Comparison of ENCODE assay signal across 8 mouse cellular contexts in the genomic region with DNA sequence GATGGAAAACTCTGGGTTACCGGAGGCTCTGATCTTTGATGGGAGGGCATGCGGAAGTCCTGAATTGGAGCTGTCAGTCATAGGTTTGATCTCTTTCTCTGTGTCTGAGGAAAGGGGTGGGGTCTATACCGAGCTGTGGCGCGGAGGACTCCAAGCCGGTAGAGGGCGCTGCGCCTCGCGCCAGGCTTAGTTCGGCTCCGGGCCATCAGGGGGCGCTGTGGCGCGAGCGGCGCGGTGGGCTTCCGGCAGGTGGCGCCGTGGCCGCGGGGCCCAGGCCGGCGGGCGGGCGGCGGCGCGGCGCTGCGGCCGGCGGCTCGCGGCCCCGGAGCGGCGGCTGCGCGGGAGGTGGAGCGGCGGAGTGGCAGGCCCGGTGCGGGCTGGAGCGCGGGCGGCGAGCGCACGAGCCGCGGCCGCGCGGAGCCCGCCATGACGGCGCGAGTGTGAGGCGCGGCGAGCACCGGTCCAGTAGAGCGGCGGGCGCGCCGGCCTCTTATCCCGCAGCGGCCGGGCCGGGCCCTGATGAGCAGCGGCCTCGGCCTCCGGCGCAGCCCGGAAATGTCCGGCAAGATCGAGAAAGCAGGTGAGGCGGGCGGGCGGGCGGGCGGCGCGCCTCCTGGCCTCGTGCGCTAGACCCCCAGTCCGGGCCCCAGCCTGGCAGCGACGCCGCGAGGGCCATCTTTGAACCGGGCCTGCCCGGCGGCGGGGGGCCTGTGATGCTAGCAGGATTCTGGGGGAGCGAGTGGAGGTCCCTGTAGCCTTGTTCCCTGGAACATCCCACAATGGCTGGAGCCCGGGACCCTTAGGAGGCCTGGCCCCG. TPM values are rescaled to one million over a fixed set of nuclear protein-coding genes. Genes with fewer than 3 reads are reported as not detected.
DNase-seq lines count a peak whose midpoint lies in the region; ATAC-seq lines count a peak whose summit lies in the region.

A gene (plus strand): TSS at position 237 of the 817 bp plus-strand sequence.

- no peaks in the 10 kb centered on the region for H3K9me3 ChIP-seq in forebrain, embryonic 10.5 days
- H3K9me3 ChIP-seq in heart, embryonic 14.5 days (ENCODE audit: control insufficient read depth, low read length), result no peaks in the 10 kb centered on the region
- H3K9me3 ChIP-seq in liver, embryonic 12.5 days (replicated peaks), result no peaks in the 10 kb centered on the region

- peak; percentile 73 for DNase-seq in c-Kit-negative CD71-positive TER-119-positive erythroid progenitor cells, embryonic 14.5 days (ENCODE audit: low read depth, low spot score)
- peak; percentile 85 for DNase-seq in forebrain, embryonic 10.5 days (ENCODE audit: extremely low spot score, low spot score)
- peak; percentile 89 for DNase-seq in kidney, postnatal 10 days
- DNase-seq in naive thymus-derived CD4-positive, alpha-beta T cell, adult 2 months (ENCODE audit: low read depth), result peak; percentile 97
- peak; percentile 90 for DNase-seq in splenic B cell, adult 2 months (ENCODE audit: low read depth, low spot score)

- peak within 1 kb of the TSS; percentile 96 for H3K9ac ChIP-seq in heart, embryonic 14.5 days (ENCODE audit: low read length)
- peak within 1 kb of the TSS; percentile 95 for H3K9ac ChIP-seq in liver, embryonic 12.5 days

- peaks cover 10% of the 10 kb centered on the region; the same call in 1 of the 2 replicates for H3K36me3 ChIP-seq in forebrain, embryonic 10.5 days (replicated peaks)
- no peaks in the 10 kb centered on the region for H3K36me3 ChIP-seq in heart, embryonic 14.5 days (ENCODE audit: control insufficient read depth, insufficient read depth, low read length)
- peaks cover 5% of the 10 kb centered on the region; the same call in 1 of the 2 replicates for H3K36me3 ChIP-seq in liver, embryonic 12.5 days
- no peaks in the 10 kb centered on the region for H3K36me3 ChIP-seq in splenic B cell, adult 2 months (ENCODE audit: control insufficient read depth, insufficient read depth, low read length, poor library complexity, severe bottlenecking)

- peak; percentile 80 for ATAC-seq in CD4-positive, CD25-positive, alpha-beta regulatory T cell, adult 4 months
- ATAC-seq in heart, embryonic 14.5 days (ENCODE audit: insufficient number of reproducible peaks, insufficient read depth, low FRiP score, low read depth), result peak; percentile 62
- peak; percentile 67 for ATAC-seq in liver, embryonic 12.5 days

- H3K4me3 ChIP-seq in forebrain, embryonic 10.5 days, result peak within 1 kb of the TSS; percentile 90
- H3K4me3 ChIP-seq in heart, embryonic 14.5 days (ENCODE audit: control insufficient read depth in 1 of 2, insufficient read depth in 1 of 2, low read depth in 1 of 2, low read length in 2 of 2), result peak within 1 kb of the TSS; percentile 82 to 93
- H3K4me3 ChIP-seq in liver, embryonic 12.5 days, result peak within 1 kb of the TSS; percentile 87

- H3K4me1 ChIP-seq in forebrain, embryonic 10.5 days, result peaks cover 46% of the 10 kb centered on the region
- H3K4me1 ChIP-seq in heart, embryonic 14.5 days (ENCODE audit: control insufficient read depth in 2 of 2, insufficient read depth in 2 of 2, low read length in 2 of 2), result peaks cover 37 to 44% of the 10 kb centered on the region in 2 experiments
- H3K4me1 ChIP-seq in liver, embryonic 12.5 days, result peaks cover 51% of the 10 kb centered on the region

- H3K27me3 ChIP-seq in forebrain, embryonic 10.5 days (ENCODE audit: poor library complexity, severe bottlenecking), result no peaks in the 10 kb centered on the region
- no peaks in the 10 kb centered on the region for H3K27me3 ChIP-seq in heart, embryonic 14.5 days (ENCODE audit: control insufficient read depth, insufficient read depth, low read length)
- no peaks in the 10 kb centered on the region for H3K27me3 ChIP-seq in liver, embryonic 12.5 days (replicated peaks)
- H3K27me3 ChIP-seq in splenic B cell, adult 2 months (ENCODE audit: control insufficient read depth, insufficient read depth, low read length, poor library complexity, severe bottlenecking), result no peaks in the 10 kb centered on the region

- H3K4me2 ChIP-seq in heart, embryonic 14.5 days (ENCODE audit: low read length), result peak within 1 kb of the TSS; percentile 95
- H3K4me2 ChIP-seq in liver, embryonic 12.5 days, result peak within 1 kb of the TSS; percentile 89

- WGBS in forebrain, embryonic 10.5 days, result 4% methylated on average over 94 of the region's 101 CpGs
- WGBS in heart, embryonic 14.5 days, result under 1% methylated on average over 68 of the region's 101 CpGs
- under 1% methylated on average over 61 of the region's 101 CpGs for WGBS in liver, embryonic 12.5 days (ENCODE audit: insufficient replicate concordance)

- H3K27ac ChIP-seq in forebrain, embryonic 10.5 days, result peak within 1 kb of the TSS; percentile 97
- peak within 1 kb of the TSS; percentile 54 to 87; a peak in 3 of 4 replicates for H3K27ac ChIP-seq in heart, embryonic 14.5 days (replicated peaks in 1 of 2; ENCODE audit: control insufficient read depth in 1 of 2, insufficient read depth in 1 of 2, low read depth in 2 of 2, low read length in 2 of 2)
- H3K27ac ChIP-seq in liver, embryonic 12.5 days, result peak within 1 kb of the TSS; percentile 86

RNA-seq across cellular contexts. Expression of the gene that starts here (rescaled TPM):
- 10 to 100 TPM; 28.7 to 35.9 TPM for polyA plus RNA-seq in CD4-positive, CD25-positive, alpha-beta regulatory T cell, adult 4 months (2017; shearing (Covaris generic))
- 15.9 and 17.2 TPM in 2 replicates for polyA plus RNA-seq in forebrain, embryonic 10.5 days (2016; fragmentation: Nextera tagmentation; extraction: Ambion mirVana)
- polyA plus RNA-seq in heart, embryonic 14.5 days (2014; fragmentation: Nextera tagmentation; extraction: Ambion mirVana), result 12.6 and 14.5 TPM in 2 replicates
- 10.1 and 10.8 TPM in 2 replicates for polyA plus RNA-seq in liver, embryonic 12.5 days (2016; fragmentation: Nextera tagmentation; extraction: Ambion mirVana)

Comparison
In these comparisons a context has a peak if more than half of its experiments do, and no peak if none do; other contexts are left out.
1. Peak in every context shown above with its lines: DNase-seq, ATAC-seq, H3K4me3 ChIP-seq and H3K27ac ChIP-seq.